Mouse (Mus musculus) CH12.LX (cell line): ENCODE measurements at regions not wholly inside any gene's neighbourhood (a gene's known extent, or its start where the extent isn't known, plus 50 kb on each side); places are given as distances from the start of the nearest gene placed in this dataset.

Experiments
- DNase-seq: peaks from one replicate; pipeline ENCODE4 v3.0.0-alpha.2; 2013; ENCODE audit errors: extremely low read depth
- H3K27ac ChIP-seq: 2 replicates; pipeline ENCODE4 v1.5.1; 2012; ENCODE audit warnings: low read depth, mild to moderate bottlenecking, control low read depth, moderate library complexity; ENCODE audit not compliant: insufficient read depth
- H3K27me3 ChIP-seq: replicated peaks from 2 replicates; pipeline ENCODE3; 2012; ENCODE audit warnings: inconsistent platforms
- H3K36me3 ChIP-seq, 2 experiments: replicated peaks in 1 of 2; 2 replicates each; pipeline versions ENCODE3 to v1.6.1; 2012; ENCODE audit warnings: inconsistent platforms in 1 of 2, low read length in 1 of 2, mild to moderate bottlenecking in 1 of 2, mixed read lengths in 1 of 2, moderate library complexity in 1 of 2; ENCODE audit not compliant: control insufficient read depth in 1 of 2, insufficient read depth in 1 of 2
- H3K4me1 ChIP-seq, 2 experiments: 2 replicates each; pipeline ENCODE4 v1.6.1; 2012; ENCODE audit warnings: inconsistent platforms in 1 of 2, moderate library complexity in 1 of 2; ENCODE audit not compliant: insufficient read depth in 2 of 2, control insufficient read depth in 1 of 2
- H3K4me2 ChIP-seq: 2 replicates; pipeline ENCODE4 v1.6.1; 2012; ENCODE audit warnings: low read depth, mild to moderate bottlenecking, control low read depth; ENCODE audit not compliant: poor library complexity, insufficient read depth, severe bottlenecking
- H3K4me3 ChIP-seq, 3 experiments: fragments of 150-350 bp in 1 of 3; sonication (generic) in 1 of 3; replicated peaks in 1 of 3; 2 replicates each; pipeline versions ENCODE3 to v1.5.1; 2011 to 2012; ENCODE audit warnings: low read depth in 2 of 3, low read length in 2 of 3, mild to moderate bottlenecking in 2 of 3, moderate library complexity in 2 of 3, control low read depth in 1 of 3, improper control_type of control experiment in 1 of 3, inconsistent platforms in 1 of 3, mixed read lengths in 1 of 3; ENCODE audit not compliant: poor library complexity in 1 of 3
- H3K79me2 ChIP-seq: replicated peaks from 2 replicates; pipeline ENCODE4 v1.6.1; 2012; ENCODE audit warnings: mild to moderate bottlenecking, moderate library complexity; ENCODE audit not compliant: control insufficient read depth, poor library complexity, insufficient read depth, severe bottlenecking; ENCODE audit errors: extremely low read depth
- H3K9ac ChIP-seq: 2 replicates; pipeline ENCODE4 v1.6.1; 2012; ENCODE audit warnings: low read depth, mild to moderate bottlenecking, control low read depth, moderate library complexity; ENCODE audit not compliant: insufficient read depth
- H3K9me3 ChIP-seq: replicated peaks from 2 replicates; pipeline ENCODE3; 2012; ENCODE audit warnings: low read length, inconsistent platforms, mixed read lengths
- E2F4 ChIP-seq: IDR thresholded peaks from 2 replicates; pipeline ENCODE4 v1.6.1; 2011; ENCODE audit warnings: low read depth, low read length, improper control_type of control experiment; ENCODE audit not compliant: insufficient replicate concordance
- ELF1 ChIP-seq: IDR thresholded peaks from 2 replicates; pipeline ENCODE4 v1.6.1; 2014; ENCODE audit warnings: low read depth, mild to moderate bottlenecking, inconsistent platforms, low read length, improper control_type of control experiment
- EP300 ChIP-seq: IDR thresholded peaks from 2 replicates; pipeline ENCODE4 v1.6.1; 2011; ENCODE audit warnings: low read length, improper control_type of control experiment
- ETS1 ChIP-seq: conservative IDR thresholded peaks from 2 replicates; pipeline ENCODE4 v1.6.1; 2012; ENCODE audit warnings: low read depth, mild to moderate bottlenecking, inconsistent platforms, low read length, improper control_type of control experiment, moderate library complexity
- GABPA ChIP-seq: IDR thresholded peaks from 2 replicates; pipeline ENCODE4 v1.6.1; 2012; ENCODE audit warnings: low read depth, low read length, improper control_type of control experiment, inconsistent platforms; ENCODE audit not compliant: insufficient replicate concordance
- HCFC1 ChIP-seq: IDR thresholded peaks from 2 replicates; pipeline ENCODE4 v1.6.1; 2012; ENCODE audit warnings: low read depth, mild to moderate bottlenecking, inconsistent platforms, low read length, improper control_type of control experiment
- IRF4 ChIP-seq: IDR thresholded peaks from 2 replicates; pipeline ENCODE4 v1.6.1; 2014; ENCODE audit warnings: low read depth, mild to moderate bottlenecking, inconsistent platforms, low read length, improper control_type of control experiment
- JUND ChIP-seq: conservative IDR thresholded peaks from 2 replicates; pipeline ENCODE4 v1.6.1; 2011; ENCODE audit warnings: low read depth, low read length, improper control_type of control experiment
- KAT2A ChIP-seq: IDR thresholded peaks from 2 replicates; pipeline ENCODE4 v1.6.1; 2012; ENCODE audit warnings: low read length, improper control_type of control experiment, inconsistent platforms; ENCODE audit not compliant: insufficient replicate concordance
- MAFK ChIP-seq: IDR thresholded peaks from 2 replicates; pipeline ENCODE4 v1.6.1; 2011; ENCODE audit warnings: low read length, improper control_type of control experiment; ENCODE audit not compliant: insufficient replicate concordance
- MEF2A ChIP-seq: IDR thresholded peaks from 2 replicates; pipeline ENCODE4 v1.6.1; 2014; ENCODE audit warnings: low read depth, mild to moderate bottlenecking, inconsistent platforms, low read length, improper control_type of control experiment, borderline replicate concordance
- MXI1 ChIP-seq: IDR thresholded peaks from 2 replicates; pipeline ENCODE4 v1.6.1; 2011; ENCODE audit warnings: mild to moderate bottlenecking, low read depth, low read length, improper control_type of control experiment
- MYC ChIP-seq: IDR thresholded peaks from 2 replicates; pipeline ENCODE4 v1.6.1; 2011; ENCODE audit warnings: low read depth, mild to moderate bottlenecking, improper control_type of control experiment, low read length
- NELFE ChIP-seq: IDR thresholded peaks from 2 replicates; pipeline ENCODE4 v1.6.1; 2011; ENCODE audit warnings: low read depth, low read length, improper control_type of control experiment
- NRF1 ChIP-seq: IDR thresholded peaks from 2 replicates; pipeline ENCODE4 v1.6.1; 2014; ENCODE audit warnings: low read depth, mild to moderate bottlenecking, inconsistent platforms, low read length, improper control_type of control experiment, moderate library complexity
- PAX5 ChIP-seq: IDR thresholded peaks from 2 replicates; pipeline ENCODE4 v1.6.1; 2012; ENCODE audit warnings: low read length, inconsistent platforms, mixed read lengths
- POLR2A ChIP-seq: IDR thresholded peaks from 2 replicates; pipeline ENCODE4 v1.6.1; 2011; ENCODE audit warnings: low read depth, mild to moderate bottlenecking, improper control_type of control experiment, low read length
- POLR2AphosphoS2 ChIP-seq: IDR thresholded peaks from 2 replicates; pipeline ENCODE4 v1.6.1; 2011; ENCODE audit warnings: low read depth, low read length, improper control_type of control experiment
- RCOR1 ChIP-seq: conservative IDR thresholded peaks from 2 replicates; pipeline ENCODE4 v1.6.1; 2012; ENCODE audit warnings: low read depth, mild to moderate bottlenecking, inconsistent platforms, low read length, improper control_type of control experiment
- SIN3A ChIP-seq: IDR thresholded peaks from 2 replicates; pipeline ENCODE4 v1.6.1; 2012; ENCODE audit warnings: low read length, improper control_type of control experiment, inconsistent platforms
- SMC3 ChIP-seq: IDR thresholded peaks from 2 replicates; pipeline ENCODE4 v1.6.1; 2011; ENCODE audit warnings: low read depth, low read length, improper control_type of control experiment
- TBP ChIP-seq: conservative IDR thresholded peaks from 2 replicates; pipeline ENCODE4 v1.6.1; 2011; ENCODE audit warnings: low read depth, low read length, improper control_type of control experiment
- USF1 ChIP-seq: IDR thresholded peaks from 2 replicates; pipeline ENCODE4 v1.6.1; 2014; ENCODE audit warnings: low read depth, mild to moderate bottlenecking, inconsistent platforms, low read length, improper control_type of control experiment
- USF2 ChIP-seq: conservative IDR thresholded peaks from 2 replicates; pipeline ENCODE4 v1.6.1; 2011; ENCODE audit warnings: low read depth, low read length, improper control_type of control experiment
- ZC3H11A ChIP-seq: IDR thresholded peaks from 2 replicates; pipeline ENCODE4 v1.6.1; 2012; ENCODE audit warnings: low read depth, mild to moderate bottlenecking, inconsistent platforms, low read length, improper control_type of control experiment
- ZKSCAN1 ChIP-seq: IDR thresholded peaks from 2 replicates; pipeline ENCODE4 v1.6.1; 2012; ENCODE audit warnings: low read depth, inconsistent platforms, low read length, improper control_type of control experiment, borderline replicate concordance
- ZNF384 ChIP-seq: IDR thresholded peaks from 2 replicates; pipeline ENCODE4 v1.6.1; 2012; ENCODE audit warnings: low read depth, low read length, improper control_type of control experiment, inconsistent platforms
- dilution Hi-C: fragments of 300-500 bp; cut with MboI; formaldehyde crosslinking; loops from 2 replicates; pipeline ENCODE4 v1.14.3; 2020; ENCODE audit warnings: low sequenced_read_pairs; ENCODE audit not compliant: extremely low pct_unique_long_range_greater_than_20kb, extremely low pct_ligation_motif_present
- in situ Hi-C: fragments of 300-500 bp; cut with MboI; formaldehyde crosslinking; loops from 3 replicates; pipeline ENCODE4 v1.14.3; 2019; ENCODE audit warnings: low sequenced_read_pairs, low pct_ligation_motif_present, low pct_unique_long_range_greater_than_20kb, mixed read lengths

DNA sequence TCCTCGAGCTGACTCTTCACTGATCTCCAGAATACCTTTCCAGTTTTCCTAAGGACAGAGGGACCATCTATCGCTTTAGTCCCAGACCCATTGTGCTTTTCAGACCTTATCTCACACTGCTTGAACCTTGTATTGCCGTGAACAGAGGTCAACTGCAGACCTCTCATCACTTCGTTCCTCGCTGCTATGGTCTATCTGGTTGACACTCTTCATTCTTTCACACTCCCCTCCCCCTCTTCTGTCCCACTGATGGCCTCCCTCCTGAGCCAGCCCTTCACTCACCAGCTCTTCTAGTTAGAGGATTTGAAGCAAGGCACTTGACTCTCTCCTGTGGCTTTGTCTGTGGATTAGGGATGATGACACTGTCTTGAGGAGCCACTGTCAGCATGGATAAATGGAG, 150.4 kb upstream of the Pbx1 start:
- Histone ChIP-seq H3K4me2 (no peak overlapping the region), H3K9me3 (peaks cover 51% of the 10 kb centered on the region), H3K4me3 (no peak overlapping the region), H3K36me3 (no peaks in the 10 kb centered on the region), H3K27ac (no peak overlapping the region), H3K79me2 (no peaks in the 10 kb centered on the region), H3K9ac (no peak overlapping the region), H3K4me1 (no peaks in the 10 kb centered on the region), H3K27me3 (no peaks in the 10 kb centered on the region)
- TF ChIP-seq RCOR1 (no peak), IRF4 (no peak), ZC3H11A (no peak), POLR2A (no peak), MAFK (no peak), USF2 (no peak), JUND (no peak), MYC (no peak), SMC3 (no peak), KAT2A (no peak), PAX5 (no peak), HCFC1 (no peak), ELF1 (no peak), MEF2A (no peak), E2F4 (no peak)
- dilution Hi-C loops (no loop called here), in situ Hi-C loops (no loop called here)
- DNase-seq = no peak

DNA sequence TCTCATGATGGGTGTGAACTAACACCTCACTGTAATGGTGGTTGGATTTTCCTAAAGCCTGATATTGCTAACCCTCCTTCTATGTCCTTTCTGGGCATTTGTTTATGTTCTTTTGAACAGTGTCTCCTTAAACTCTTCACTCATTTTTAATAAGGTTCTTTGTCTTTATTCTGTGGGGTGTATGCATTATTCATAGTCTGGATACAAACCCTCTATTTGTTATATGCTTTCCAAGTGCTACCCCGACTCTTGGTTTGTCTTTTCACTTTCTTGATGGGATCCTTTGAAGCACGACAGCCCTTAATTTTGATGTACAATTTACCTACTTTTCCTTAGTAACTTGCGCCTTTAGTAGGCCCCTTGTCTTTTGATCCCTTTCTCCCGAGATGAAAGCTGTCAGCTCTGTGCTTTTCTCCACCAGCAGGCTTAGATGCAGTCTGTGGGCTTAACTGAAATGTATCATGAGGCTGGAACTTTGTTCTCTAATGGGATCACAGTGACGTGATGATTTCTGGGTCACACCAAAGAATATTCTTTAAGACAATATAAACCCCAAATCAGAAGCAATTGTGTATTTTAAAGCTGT, 138.0 kb upstream of the Pbx1 start:
- H3K4me1 ChIP-seq = no peaks in the 10 kb centered on the region
- TF ChIP-seq TBP (no peak), EP300 (no peak), ELF1 (no peak), POLR2A (no peak), ZKSCAN1 (no peak), MXI1 (no peak), IRF4 (no peak), NELFE (no peak), POLR2AphosphoS2 (no peak), GABPA (no peak), E2F4 (no peak), SIN3A (no peak), USF1 (no peak), SMC3 (no peak), PAX5 (no peak), ZNF384 (no peak), MAFK (no peak), NRF1 (no peak), ETS1 (no peak)
- H3K27me3 ChIP-seq = no peaks in the 10 kb centered on the region
- in situ Hi-C loops = no loop called here
- peaks cover 50% of the 10 kb centered on the region for H3K9me3 ChIP-seq
- no peak overlapping the region for H3K27ac ChIP-seq
- no peak overlapping the region for H3K4me3 ChIP-seq
- no peak overlapping the region for H3K9ac ChIP-seq
- no peaks in the 10 kb centered on the region for H3K36me3 ChIP-seq
- no peak overlapping the region for H3K4me2 ChIP-seq
- H3K79me2 ChIP-seq = no peaks in the 10 kb centered on the region
- no peak for DNase-seq
- dilution Hi-C loops = no loop called here
